In genomic region chr13:59454001-59454785, GRCm38 (mm10) we compare ENCODE assay signal across 12 mouse cellular contexts.
DNase-seq lines count a peak whose midpoint lies in the region; ATAC-seq lines count a peak whose summit lies in the region.
"Had no signal": no experiment of that assay in that cellular context is flagged by ENCODE, and none has a peak within 500 bp of the region (broad histone marks: within the 10 kb centered on the region; RNA-seq: fewer than 3 reads in every experiment).

No protein-coding gene starts in this region.

- no peak overlapping the region for H3K4me3 ChIP-seq in limb, embryonic 12.5 days (replicated peaks)
- H3K4me3 ChIP-seq: embryonic facial prominence, embryonic 12.5 days; midbrain, embryonic 10.5 days; stomach, embryonic 15.5 days had no signal

- no peak overlapping the region for H3K4me2 ChIP-seq in limb, embryonic 12.5 days
- H3K4me2 ChIP-seq: embryonic facial prominence, embryonic 12.5 days; stomach, embryonic 15.5 days had no signal

- peak overlapping the region; percentile 86; the same call in 1 of the 2 replicates for H3K27ac ChIP-seq in limb, embryonic 12.5 days
- H3K27ac ChIP-seq: stomach, embryonic 15.5 days had no signal

- H3K36me3 ChIP-seq in limb, embryonic 12.5 days = no peaks in the 10 kb centered on the region; the same call in 1 of the 2 replicates
- H3K36me3 ChIP-seq: embryonic facial prominence, embryonic 12.5 days had no signal

- intact Hi-C loops in left cerebral cortex, postnatal 4 days (cut with DNase I) = no loop called here
- intact Hi-C loops in heart, postnatal 14 days (cut with DNase I) = no loop called here

- 90% methylated on average over 11 of the region's 11 CpGs for WGBS in limb, embryonic 12.5 days

- H3K27me3 ChIP-seq in limb, embryonic 12.5 days = no peaks in the 10 kb centered on the region
- H3K27me3 ChIP-seq: embryonic facial prominence, embryonic 12.5 days; stomach, embryonic 15.5 days had no signal

- no peak overlapping the region for H3K9ac ChIP-seq in limb, embryonic 12.5 days (replicated peaks)
- H3K9ac ChIP-seq: embryonic facial prominence, embryonic 12.5 days; stomach, embryonic 15.5 days had no signal

- ATAC-seq in limb, embryonic 12.5 days (ENCODE audit: insufficient number of reproducible peaks, insufficient read depth, low FRiP score, low TSS enrichment, low read depth) = no peak

- no peaks in the 10 kb centered on the region for H3K9me3 ChIP-seq in limb, embryonic 12.5 days
- H3K9me3 ChIP-seq: embryonic facial prominence, embryonic 12.5 days; G1E; midbrain, embryonic 10.5 days; stomach, embryonic 15.5 days had no signal

- H3K4me1 ChIP-seq in limb, embryonic 12.5 days (replicated peaks) = peaks cover 32% of the 10 kb centered on the region

- peak; percentile 23 for DNase-seq in left cerebral cortex, postnatal 4 days
- no peak for DNase-seq in left cerebral cortex, adult 18-20 months (ENCODE audit: low spot score in 2 of 2)
- peak; percentile 58 for DNase-seq in cerebellum, postnatal 14 days
- peak; percentile 22 to 23 for DNase-seq in heart, postnatal 14 days
- DNase-seq in right cerebral cortex, postnatal 14 days = no peak
- DNase-seq in gastrocnemius, adult 8-10 months (ENCODE audit: low spot score in 2 of 2) = no peak
- DNase-seq in right cerebral cortex, postnatal 10 days (ENCODE audit: low spot score in 2 of 2) = no peak

Comparison
In these comparisons a context has a peak if more than half of its experiments do, and no peak if none do; other contexts are left out.
1. DNase-seq: peak in left cerebral cortex, postnatal 4 days (single experiment), cerebellum, postnatal 14 days (2 of 2) and heart, postnatal 14 days (2 of 2); none in left cerebral cortex, adult 18-20 months (0 of 2), right cerebral cortex, postnatal 14 days (single experiment), gastrocnemius, adult 8-10 months (0 of 2) and right cerebral cortex, postnatal 10 days (0 of 2).